Mouse (Mus musculus): Measurements from ENCODE around the gene Dok7. TPM values are rescaled to one million over a fixed set of nuclear protein-coding genes. Genes with fewer than 3 reads are reported as not detected.

Gene Dok7
- 10 to 100 TPM; 34.5 to 43.8 TPM for total RNA-seq (2021)

- DNase-seq (ENCODE audit: low spot score), result peak; percentile 54
- intact Hi-C loops (cut with DNase I), result no loop called here
These were observed at the start of gene Dok7 for GRCm38 (mm10) chr5:35056604-35057432. Gene Dok7, plus strand, starts transcription at chr5:35056766.

- DNase-seq (ENCODE audit: low spot score), result no peak
- intact Hi-C loops (cut with DNase I), result no loop called here
These were observed 47.4 kb upstream of the Dok7 start for GRCm38 (mm10) chr5:35009163-35009562.

- intact Hi-C loops (cut with DNase I), result no loop called here
- DNase-seq (ENCODE audit: low spot score), result no peak
These were observed 45.9 kb upstream of the Dok7 start for GRCm38 (mm10) chr5:35010656-35011055.

DNA sequence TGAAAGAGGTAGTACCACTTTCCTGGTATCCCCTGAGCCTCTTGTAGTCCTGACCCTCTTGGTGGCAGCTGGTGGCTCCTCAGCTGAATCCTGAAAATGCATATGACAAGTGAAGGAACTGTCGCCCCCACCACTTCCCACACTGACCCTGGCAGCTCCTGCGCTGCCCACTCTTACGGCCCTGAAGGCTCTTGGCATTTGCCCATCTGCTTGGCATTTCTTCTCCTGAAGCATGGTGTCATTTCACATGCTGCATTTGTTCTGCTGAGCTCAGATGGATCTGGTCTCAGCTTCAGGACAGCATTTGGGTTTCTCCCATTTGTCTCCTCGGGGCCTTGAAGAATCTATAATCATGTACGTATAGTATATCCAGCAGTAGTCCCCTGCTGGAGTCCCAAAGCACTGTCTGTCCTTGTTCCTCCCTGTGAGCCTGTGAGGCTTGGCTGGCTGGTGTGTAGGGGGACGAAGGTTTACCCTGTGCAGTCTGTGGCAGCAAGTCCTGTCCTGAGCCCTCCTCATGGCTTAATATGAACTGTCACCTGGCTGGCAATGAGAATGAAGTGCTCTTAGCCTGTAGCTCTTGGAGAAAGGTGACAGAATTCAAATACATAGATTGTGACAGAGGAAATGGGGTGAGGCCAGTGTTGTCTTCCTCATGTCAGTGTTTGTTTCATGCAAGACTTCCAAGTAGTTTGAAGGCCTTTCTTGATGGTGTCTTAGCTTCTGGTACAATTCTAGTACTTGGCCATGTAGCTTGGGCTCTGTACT is 45.2 kb upstream of the Dok7 start:
- intact Hi-C loops (cut with DNase I), result no loop called here
- DNase-seq (ENCODE audit: low spot score), result no peak

DNA sequence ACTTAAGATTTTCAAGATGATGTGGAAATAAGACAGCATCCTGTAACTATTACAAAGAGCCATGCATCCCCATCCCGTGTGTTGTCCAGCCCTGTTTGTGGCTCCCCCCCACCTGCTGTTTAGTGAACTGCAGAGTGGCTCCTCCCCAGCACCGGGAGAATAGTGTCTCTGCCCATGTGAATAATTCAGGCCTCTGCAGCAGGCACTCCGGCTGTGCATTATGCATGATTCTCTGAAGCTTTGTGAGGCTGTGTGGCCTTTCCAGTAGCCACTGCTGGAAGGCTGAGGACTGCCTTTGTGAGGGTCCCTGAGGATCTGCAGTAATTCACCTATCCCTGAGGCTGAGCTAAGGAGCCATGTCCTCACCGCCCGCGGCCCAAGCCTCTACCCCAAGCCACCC is 42.5 kb upstream of the Dok7 start:
- no peak for DNase-seq (ENCODE audit: low spot score)
- intact Hi-C loops (cut with DNase I), result no loop called here

DNA sequence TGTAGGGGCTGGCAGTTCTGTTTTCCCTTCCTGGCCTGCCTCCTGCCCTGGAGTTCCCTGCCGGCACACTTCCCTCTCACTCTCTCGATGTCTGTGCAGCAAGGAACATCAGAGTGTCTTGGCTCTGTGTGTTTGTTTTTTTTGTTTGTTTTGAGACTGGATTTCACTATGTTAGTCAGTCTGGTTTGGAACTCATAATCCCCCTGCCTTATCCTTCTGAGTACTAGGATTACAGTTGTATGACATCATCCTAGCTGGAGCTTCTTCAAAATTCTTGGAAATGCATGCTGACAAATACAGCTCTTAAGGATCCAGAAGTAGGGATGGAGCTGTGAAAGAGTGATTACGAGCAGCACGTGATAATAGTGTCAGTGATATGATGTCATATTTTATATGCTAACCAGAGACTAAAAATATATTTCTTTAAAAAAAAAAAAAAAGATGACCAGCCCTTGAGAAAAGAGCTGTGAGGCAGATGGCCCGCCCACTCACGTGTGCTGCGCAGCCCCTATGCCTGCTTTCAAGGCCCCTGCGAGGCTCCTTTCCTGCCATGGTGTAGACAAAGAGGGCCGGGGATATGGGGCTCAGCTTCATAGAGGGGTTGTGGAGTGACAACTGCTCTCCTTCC is 36.8 kb upstream of the Dok7 start:
- intact Hi-C loops (cut with DNase I), result no loop called here
- DNase-seq (ENCODE audit: low spot score), result no peak

GRCm38 (mm10) chr5:35020410-35021241 is 35.9 kb upstream of the Dok7 start:
- no peak for DNase-seq (ENCODE audit: low spot score)
- intact Hi-C loops (cut with DNase I), result no loop called here

- intact Hi-C loops (cut with DNase I), result loop anchor here (1.0 kb wide), 2 partner anchors 39 to 109 kb away; no protein-coding TSS in a partner anchor
- DNase-seq (ENCODE audit: low spot score), result no peak
These were observed 31.6 kb upstream of the Dok7 start for GRCm38 (mm10) chr5:35024975-35025374.

DNA sequence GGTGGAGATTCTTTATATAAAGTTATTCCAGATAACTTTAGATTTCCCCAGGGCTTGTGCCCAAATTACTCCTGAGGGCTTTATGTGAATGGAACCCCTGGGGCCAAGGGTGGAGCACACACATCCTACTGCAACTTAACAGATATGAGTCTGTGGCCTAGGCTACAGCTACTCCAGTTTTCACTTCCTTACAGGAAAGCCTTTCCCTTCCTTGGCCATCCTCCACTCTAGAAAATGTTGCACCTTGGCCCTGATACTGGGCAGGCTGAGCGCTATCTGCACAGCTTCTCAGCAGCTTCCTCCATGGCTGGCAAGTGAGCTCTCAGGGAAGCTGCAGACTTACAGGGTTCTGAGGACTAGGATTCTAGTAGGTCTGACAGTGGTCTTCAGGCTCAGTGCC is 27.3 kb upstream of the Dok7 start:
- intact Hi-C loops (cut with DNase I), result no loop called here

GRCm38 (mm10) chr5:35029755-35030154 is 26.8 kb upstream of the Dok7 start:
- intact Hi-C loops (cut with DNase I), result no loop called here
- no peak for DNase-seq (ENCODE audit: low spot score)

More for the DNA sequence above, 27.3 kb upstream of the Dok7 start:
- DNase-seq (ENCODE audit: low spot score), result no peak

GRCm38 (mm10) chr5:35033068-35033467 is 23.5 kb upstream of the Dok7 start:
- intact Hi-C loops (cut with DNase I), result no loop called here
- DNase-seq (ENCODE audit: low spot score), result no peak

DNA sequence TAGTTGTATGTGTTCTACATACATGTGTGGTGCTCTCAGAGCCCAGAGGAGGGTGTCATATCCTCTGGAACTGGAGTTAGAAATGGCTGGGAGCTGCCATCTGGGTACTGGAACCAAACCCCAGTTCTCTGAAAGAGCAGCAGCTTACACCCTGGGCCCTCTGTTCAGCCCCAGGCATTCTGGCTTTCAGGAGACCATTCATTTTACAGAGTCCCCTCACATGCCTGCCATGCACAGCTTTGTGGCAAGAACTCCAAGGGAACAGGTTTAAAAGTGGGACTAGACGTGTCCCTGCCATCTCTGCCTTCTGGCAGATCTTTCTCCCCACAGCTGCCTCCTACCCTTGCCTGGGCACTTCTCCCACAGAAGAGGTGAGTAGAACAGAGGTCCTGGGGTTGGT is 22.9 kb upstream of the Dok7 start:
- intact Hi-C loops (cut with DNase I), result no loop called here
- no peak for DNase-seq (ENCODE audit: low spot score)

GRCm38 (mm10) chr5:35035141-35035540 is 21.4 kb upstream of the Dok7 start:
- DNase-seq (ENCODE audit: low spot score), result no peak
- intact Hi-C loops (cut with DNase I), result loop anchor here (5.0 kb wide), 1 partner anchor 103 kb away; no protein-coding TSS in a partner anchor

DNA sequence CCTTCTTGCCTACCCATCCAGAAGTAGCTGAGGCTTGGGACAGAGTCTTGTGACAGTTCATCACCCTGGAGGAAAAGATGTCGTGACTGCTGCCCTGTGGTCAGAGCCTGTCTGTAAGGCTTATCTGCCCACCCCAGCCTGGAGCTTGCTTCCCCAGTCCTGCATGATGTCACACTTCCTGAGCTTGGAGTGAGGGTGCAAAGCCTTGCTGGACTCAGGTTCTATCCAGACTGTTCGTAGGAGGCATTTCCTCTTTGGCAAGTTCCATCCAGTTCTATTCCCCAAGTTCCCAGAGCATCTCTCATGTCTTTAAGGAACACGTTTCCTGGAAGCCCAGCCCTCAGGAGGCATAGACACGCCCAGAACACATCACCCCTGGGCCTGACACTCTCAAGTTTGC is 20.8 kb upstream of the Dok7 start:
- DNase-seq (ENCODE audit: low spot score), result peak; percentile 35
- intact Hi-C loops (cut with DNase I), result loop anchor here (5.0 kb wide), 1 partner anchor 103 kb away; no protein-coding TSS in a partner anchor

GRCm38 (mm10) chr5:35037438-35037837 is 19.1 kb upstream of the Dok7 start:
- no peak for DNase-seq (ENCODE audit: low spot score)
- intact Hi-C loops (cut with DNase I), result loop anchor here (5.0 kb wide), 1 partner anchor 105 kb away; no protein-coding TSS in a partner anchor

DNA sequence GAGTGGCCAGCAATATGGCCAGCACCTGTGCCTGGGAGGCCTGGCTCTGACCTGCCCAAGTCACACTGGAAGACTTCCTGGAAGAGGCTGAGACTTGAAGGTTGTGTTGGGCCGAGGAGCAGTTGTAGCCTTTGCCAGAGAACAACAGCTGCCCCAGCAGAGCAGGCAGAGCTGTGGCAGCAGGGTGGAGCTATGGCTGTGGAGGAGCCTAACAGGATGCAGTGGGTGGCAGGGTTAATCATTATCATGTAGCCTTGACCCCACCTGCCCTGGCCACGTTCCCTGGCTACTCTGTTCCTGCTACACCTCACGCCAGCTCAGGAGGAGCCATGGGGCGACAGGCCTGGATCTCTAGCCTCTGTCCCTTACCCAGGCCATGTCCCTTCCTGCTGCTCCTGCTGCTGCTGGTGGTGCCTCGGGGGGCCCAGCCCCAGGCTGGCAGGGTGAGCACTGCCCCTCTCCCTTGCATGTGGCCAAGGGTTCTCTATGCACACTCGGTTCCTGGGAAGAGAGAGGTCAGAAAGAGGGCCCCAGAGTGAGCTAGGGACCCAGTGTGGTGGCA is 15.2 kb upstream of the Dok7 start, which contains the start of gene Hgfac:
Gene Hgfac (plus strand): TSS at position 242 of the 562 bp plus-strand sequence.
- no peak for DNase-seq (ENCODE audit: low spot score)

GRCm38 (mm10) chr5:35042431-35043109 is 14.0 kb upstream of the Dok7 start:
- intact Hi-C loops (cut with DNase I), result loop anchor here (1.0 to 10.0 kb wide), 3 partner anchors 56 to 378 kb away; partner anchors contain the start of genes Grk4 and Nop14

More for the DNA sequence above, 15.2 kb upstream of the Dok7 start, which contains the start of gene Hgfac:
- intact Hi-C loops (cut with DNase I), result loop anchor here (10.0 kb wide), 1 partner anchor 377 kb away; the partner anchor contains the start of genes Grk4 and Nop14

DNA sequence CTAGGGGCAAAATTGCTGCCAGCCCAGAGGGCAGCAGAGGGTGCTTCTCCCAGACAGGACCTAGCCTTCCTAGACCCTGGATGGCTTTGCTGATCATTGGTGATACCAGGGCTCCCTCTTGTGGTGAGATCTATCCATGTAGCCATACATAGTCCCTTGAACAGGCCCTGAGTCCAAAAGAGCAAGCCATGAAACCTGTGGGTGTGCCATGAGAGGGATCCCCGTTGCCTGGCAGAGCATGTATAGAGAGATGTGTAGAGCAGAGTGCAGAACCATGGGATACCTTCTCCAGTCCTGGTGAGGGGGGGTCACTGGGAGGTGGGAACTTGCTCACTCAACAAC is 13.5 kb upstream of the Dok7 start:
- peak; percentile 48 for DNase-seq (ENCODE audit: low spot score)
- intact Hi-C loops (cut with DNase I), result loop anchor here (1.0 to 10.0 kb wide), 3 partner anchors 57 to 378 kb away; partner anchors contain the start of genes Grk4 and Nop14

More at GRCm38 (mm10) chr5:35042431-35043109, 14.0 kb upstream of the Dok7 start:
- DNase-seq (ENCODE audit: low spot score), result no peak

All from heart, postnatal 25 days (tissue).